Mouse (Mus musculus): ENCODE measurements around the gene Vax2. TPM values are rescaled to one million over a fixed set of nuclear protein-coding genes. Genes with fewer than 3 reads are reported as not detected.

Vax2 gene
- polyA plus RNA-seq, 1 experiment from 2014 or later, result not detected

GRCm38 (mm10) chr6:83744126-83744525 is 33.1 kb downstream of the Vax2 start:
- Histone ChIP-seq H3K27ac (ENCODE audit: low read length) (peak overlapping the region; percentile 51; the same call in 1 of the 2 replicates), H3K4me3 (ENCODE audit: low read length) (no peak overlapping the region), H3K4me2 (ENCODE audit: low read depth, low read length) (no peak overlapping the region), H3K27me3 (ENCODE audit: control insufficient read depth, insufficient read depth, low read depth, low read length) (peaks cover 4% of the 10 kb centered on the region), H3K9ac (ENCODE audit: low read length) (no peak overlapping the region), H3K36me3 (ENCODE audit: control insufficient read depth, insufficient read depth, low read length) (no peaks in the 10 kb centered on the region), H3K9me3 (ENCODE audit: control insufficient read depth, low read length) (0 out of 2 replicates have a peak, but pooled peaks cover 3% of the 10 kb centered on the region), H3K4me1 (replicated peaks; ENCODE audit: control insufficient read depth, insufficient read depth, low read length) (no peaks in the 10 kb centered on the region; the same call in 1 of the 2 replicates)
- WGBS, result 54% methylated on average over 5 of the region's 5 CpGs
- peak; percentile 47 for ATAC-seq (ENCODE audit: low read depth)

DNA sequence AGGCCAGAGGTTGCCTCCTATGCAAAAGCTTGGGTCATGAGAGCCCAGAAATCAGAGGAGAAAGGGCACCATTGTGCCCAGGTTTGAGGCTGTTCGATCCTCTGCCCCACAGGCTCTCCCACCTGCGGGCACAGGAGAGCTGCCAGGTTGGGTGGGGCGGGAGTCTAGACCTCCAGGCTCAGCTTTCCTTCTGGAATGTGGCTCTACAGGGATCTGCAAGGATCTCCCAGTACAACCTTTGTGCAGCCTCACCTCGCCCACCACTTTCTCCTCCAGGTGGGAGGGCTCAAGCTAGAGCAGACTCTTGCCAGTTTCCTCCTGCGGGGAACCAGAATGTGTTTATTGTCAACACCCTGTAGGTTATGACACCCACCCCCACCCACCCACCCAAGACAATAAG is 33.5 kb downstream of the Vax2 start:
- Histone ChIP-seq H3K36me3 (ENCODE audit: control insufficient read depth, insufficient read depth, low read length) (no peaks in the 10 kb centered on the region), H3K4me1 (replicated peaks; ENCODE audit: control insufficient read depth, insufficient read depth, low read length) (no peaks in the 10 kb centered on the region; the same call in 1 of the 2 replicates), H3K9ac (ENCODE audit: low read length) (no peak overlapping the region), H3K27ac (ENCODE audit: low read length) (peak overlapping the region; percentile 51; the same call in 1 of the 2 replicates), H3K27me3 (ENCODE audit: control insufficient read depth, insufficient read depth, low read depth, low read length) (peaks cover 4% of the 10 kb centered on the region), H3K4me2 (ENCODE audit: low read depth, low read length) (no peak overlapping the region), H3K9me3 (ENCODE audit: control insufficient read depth, low read length) (0 out of 2 replicates have a peak, but pooled peaks cover 3% of the 10 kb centered on the region), H3K4me3 (ENCODE audit: low read length) (no peak overlapping the region)
- peak; percentile 72 for ATAC-seq (ENCODE audit: low read depth)
- 35% methylated on average over 5 of the region's 5 CpGs for WGBS

DNA sequence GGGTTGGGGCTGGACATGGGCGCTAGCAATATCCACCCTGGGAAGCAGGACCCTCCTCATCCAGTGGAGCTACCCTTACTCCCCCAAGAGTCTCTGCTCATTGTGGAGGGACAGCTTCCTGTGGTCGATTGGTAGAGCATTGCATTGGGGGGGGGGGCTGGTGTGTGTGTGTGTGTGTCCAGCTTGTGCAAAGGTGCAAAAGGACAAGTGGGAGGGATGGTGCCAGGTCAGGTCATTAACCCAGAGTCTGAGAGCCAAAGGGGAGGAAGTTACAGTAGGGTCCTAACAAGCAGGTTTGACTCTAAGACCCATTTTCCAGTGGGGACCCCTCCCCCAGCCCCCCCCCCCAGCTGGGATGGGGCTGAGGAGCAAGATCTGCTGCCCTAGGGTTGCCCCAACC is 34.4 kb downstream of the Vax2 start:
- WGBS, result 50% methylated on average over 2 of the region's 2 CpGs
- Histone ChIP-seq H3K9ac (ENCODE audit: low read length) (no peak overlapping the region), H3K4me3 (ENCODE audit: low read length) (no peak overlapping the region), H3K36me3 (ENCODE audit: control insufficient read depth, insufficient read depth, low read length) (no peaks in the 10 kb centered on the region), H3K4me1 (replicated peaks; ENCODE audit: control insufficient read depth, insufficient read depth, low read length) (no peaks in the 10 kb centered on the region; the same call in 1 of the 2 replicates), H3K9me3 (ENCODE audit: control insufficient read depth, low read length) (0 out of 2 replicates have a peak, but pooled peaks cover 3% of the 10 kb centered on the region), H3K27ac (ENCODE audit: low read length) (no peak overlapping the region), H3K4me2 (ENCODE audit: low read depth, low read length) (no peak overlapping the region), H3K27me3 (ENCODE audit: control insufficient read depth, insufficient read depth, low read depth, low read length) (peaks cover 4% of the 10 kb centered on the region)
- ATAC-seq (ENCODE audit: low read depth), result no peak

- 52% methylated on average over 3 of the region's 3 CpGs for WGBS
- no peak overlapping the region for H3K4me3 ChIP-seq (ENCODE audit: low read length)
- no peaks in the 10 kb centered on the region; the same call in 1 of the 2 replicates for H3K4me1 ChIP-seq (replicated peaks; ENCODE audit: control insufficient read depth, insufficient read depth, low read length)
- no peak overlapping the region for H3K27ac ChIP-seq (ENCODE audit: low read length)
- no peak for ATAC-seq (ENCODE audit: low read depth)
- H3K4me2 ChIP-seq (ENCODE audit: low read depth, low read length), result no peak overlapping the region
- no peaks in the 10 kb centered on the region for H3K9me3 ChIP-seq (ENCODE audit: control insufficient read depth, low read length)
- H3K9ac ChIP-seq (ENCODE audit: low read length), result no peak overlapping the region
- H3K36me3 ChIP-seq (ENCODE audit: control insufficient read depth, insufficient read depth, low read length), result no peaks in the 10 kb centered on the region
- H3K27me3 ChIP-seq (ENCODE audit: control insufficient read depth, insufficient read depth, low read depth, low read length), result peaks cover 8% of the 10 kb centered on the region
Observed at GRCm38 (mm10) chr6:83749286-83749685, 38.2 kb downstream of the Vax2 start.

DNA sequence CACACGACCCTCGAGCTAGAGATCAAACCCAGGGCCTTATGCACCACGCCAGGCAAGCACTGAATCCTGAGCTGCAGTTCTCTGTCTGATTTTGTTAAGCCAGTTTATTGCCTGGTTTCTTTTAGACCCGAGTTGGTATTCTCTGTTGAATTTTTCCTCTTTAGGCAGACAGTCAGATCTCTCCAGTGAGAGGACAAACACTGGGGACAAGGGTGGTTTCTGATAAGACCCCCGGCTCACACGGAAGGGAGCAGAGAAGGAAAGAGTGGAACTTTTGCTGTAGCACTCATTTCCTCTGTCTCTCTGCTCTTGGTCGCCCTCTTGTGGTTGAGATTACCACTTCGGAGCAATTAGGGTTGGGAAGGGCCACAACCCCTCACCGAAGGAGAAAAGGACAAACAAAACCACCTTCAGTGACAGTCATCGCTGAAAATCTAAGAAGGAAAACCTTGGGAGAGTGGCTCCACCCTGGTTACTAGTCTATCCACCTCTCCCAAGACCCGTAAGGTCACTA is 39.2 kb downstream of the Vax2 start:
- 0 out of 2 replicates have a peak, but pooled peaks have one; percentile 39 for ATAC-seq (ENCODE audit: low read depth)
- Histone ChIP-seq H3K36me3 (ENCODE audit: control insufficient read depth, insufficient read depth, low read length) (no peaks in the 10 kb centered on the region), H3K27me3 (ENCODE audit: control insufficient read depth, insufficient read depth, low read depth, low read length) (peaks cover 8% of the 10 kb centered on the region), H3K9me3 (ENCODE audit: control insufficient read depth, low read length) (no peaks in the 10 kb centered on the region), H3K9ac (ENCODE audit: low read length) (0 out of 2 replicates have a peak overlapping the region, but pooled peaks have one; percentile 12), H3K4me3 (ENCODE audit: low read length) (no peak overlapping the region), H3K4me1 (replicated peaks; ENCODE audit: control insufficient read depth, insufficient read depth, low read length) (no peaks in the 10 kb centered on the region), H3K27ac (ENCODE audit: low read length) (no peak overlapping the region), H3K4me2 (ENCODE audit: low read depth, low read length) (no peak overlapping the region)
- WGBS, result 9% methylated on average over 11 of the region's 11 CpGs

DNA sequence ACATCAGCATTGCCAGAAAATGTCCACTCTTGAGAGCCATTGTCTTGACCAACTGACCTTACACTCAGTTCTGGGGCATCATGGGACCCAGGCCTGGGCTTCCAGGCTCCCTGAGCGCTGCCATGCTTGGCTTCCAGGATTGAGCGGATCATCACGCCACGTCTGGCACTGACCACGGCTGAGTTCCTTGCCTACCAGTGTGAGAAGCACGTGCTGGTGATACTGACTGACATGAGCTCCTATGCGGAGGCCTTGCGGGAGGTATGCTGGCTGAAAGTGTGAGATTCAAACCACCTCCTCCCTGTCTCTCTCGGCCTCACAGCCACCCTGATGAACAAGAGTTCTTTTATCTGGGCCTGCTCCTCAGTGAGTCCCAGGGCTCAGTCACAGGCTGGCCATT is 45.0 kb downstream of the Vax2 start:
- no peaks in the 10 kb centered on the region; the same call in 1 of the 2 replicates for H3K4me1 ChIP-seq (replicated peaks; ENCODE audit: control insufficient read depth, insufficient read depth, low read length)
- H3K9ac ChIP-seq (ENCODE audit: low read length), result no peak overlapping the region
- no peaks in the 10 kb centered on the region for H3K36me3 ChIP-seq (ENCODE audit: control insufficient read depth, insufficient read depth, low read length)
- no peak for ATAC-seq (ENCODE audit: low read depth)
- 61% methylated on average over 9 of the region's 9 CpGs for WGBS
- H3K4me3 ChIP-seq (ENCODE audit: low read length), result no peak overlapping the region
- no peak overlapping the region for H3K4me2 ChIP-seq (ENCODE audit: low read depth, low read length)
- H3K27ac ChIP-seq (ENCODE audit: low read length), result no peak overlapping the region
- no peaks in the 10 kb centered on the region for H3K9me3 ChIP-seq (ENCODE audit: control insufficient read depth, low read length)
- H3K27me3 ChIP-seq (ENCODE audit: control insufficient read depth, insufficient read depth, low read depth, low read length), result peaks cover 36% of the 10 kb centered on the region

DNA sequence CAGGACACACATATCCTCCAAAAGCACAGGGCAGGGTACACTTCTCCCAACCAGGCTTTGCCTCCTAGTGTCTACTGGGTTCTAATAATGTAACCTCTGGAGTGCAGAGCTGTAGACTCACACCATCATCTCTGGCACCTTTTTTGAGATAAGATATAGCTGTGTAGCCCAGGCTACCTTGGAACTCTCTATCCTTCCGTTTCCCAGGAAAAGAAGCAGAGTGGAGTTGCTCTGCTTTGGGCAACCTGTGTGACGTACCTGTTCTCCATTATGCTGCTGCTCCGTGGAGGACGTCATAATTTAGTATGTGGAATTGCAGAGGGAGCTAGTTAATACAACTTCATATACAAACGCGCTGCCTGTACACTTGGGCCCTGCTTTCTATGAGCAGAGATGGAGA is 51.3 kb downstream of the Vax2 start, which contains the start of gene Ankrd53:
Ankrd53 (plus strand) TSS at position 301 of the 400 bp plus-strand sequence.
- Histone ChIP-seq H3K4me2 (ENCODE audit: low read depth, low read length) (peak within 1 kb of the TSS; percentile 59), H3K9me3 (ENCODE audit: control insufficient read depth, low read length) (no peaks in the 10 kb centered on the region), H3K27ac (ENCODE audit: low read length) (no peak within 1 kb of the TSS), H3K27me3 (ENCODE audit: control insufficient read depth, insufficient read depth, low read depth, low read length) (peaks cover 43% of the 10 kb centered on the region), H3K4me3 (ENCODE audit: low read length) (peak within 1 kb of the TSS; percentile 42), H3K9ac (ENCODE audit: low read length) (peak within 1 kb of the TSS; percentile 59), H3K4me1 (replicated peaks; ENCODE audit: control insufficient read depth, insufficient read depth, low read length) (peaks cover 8% of the 10 kb centered on the region), H3K36me3 (ENCODE audit: control insufficient read depth, insufficient read depth, low read length) (no peaks in the 10 kb centered on the region)
- WGBS, result 27% methylated on average over 6 of the region's 6 CpGs
- ATAC-seq (ENCODE audit: low read depth), result no peak

GRCm38 (mm10) chr6:83762880-83763431 is 51.9 kb downstream of the Vax2 start:
- 3% methylated on average over 35 of the region's 35 CpGs for WGBS
- H3K27me3 ChIP-seq (ENCODE audit: control insufficient read depth, insufficient read depth, low read depth, low read length), result peaks cover 38% of the 10 kb centered on the region
- peak; percentile 74 for ATAC-seq (ENCODE audit: low read depth)

GRCm38 (mm10) chr6:83766982-83767381 is 55.9 kb downstream of the Vax2 start:
- Histone ChIP-seq H3K27me3 (ENCODE audit: control insufficient read depth, insufficient read depth, low read depth, low read length) (peaks cover 12% of the 10 kb centered on the region), H3K36me3 (ENCODE audit: control insufficient read depth, insufficient read depth, low read length) (peaks cover 7% of the 10 kb centered on the region; the same call in 1 of the 2 replicates), H3K9me3 (ENCODE audit: control insufficient read depth, low read length) (no peaks in the 10 kb centered on the region), H3K9ac (ENCODE audit: low read length) (no peak overlapping the region), H3K4me2 (ENCODE audit: low read depth, low read length) (no peak overlapping the region), H3K27ac (ENCODE audit: low read length) (no peak overlapping the region), H3K4me1 (replicated peaks; ENCODE audit: control insufficient read depth, insufficient read depth, low read length) (peaks cover 15% of the 10 kb centered on the region), H3K4me3 (ENCODE audit: low read length) (no peak overlapping the region)
- 77% methylated on average over 3 of the region's 3 CpGs for WGBS
- no peak for ATAC-seq (ENCODE audit: low read depth)

More at GRCm38 (mm10) chr6:83762880-83763431, 51.9 kb downstream of the Vax2 start:
- H3K9ac ChIP-seq (ENCODE audit: low read length), result peak overlapping the region; percentile 59
- H3K9me3 ChIP-seq (ENCODE audit: control insufficient read depth, low read length), result no peaks in the 10 kb centered on the region
- no peak overlapping the region for H3K27ac ChIP-seq (ENCODE audit: low read length)
- H3K4me3 ChIP-seq (ENCODE audit: low read length), result peak overlapping the region; percentile 42
- H3K4me2 ChIP-seq (ENCODE audit: low read depth, low read length), result peak overlapping the region; percentile 59
- peaks cover 8% of the 10 kb centered on the region for H3K4me1 ChIP-seq (replicated peaks; ENCODE audit: control insufficient read depth, insufficient read depth, low read length)
- no peaks in the 10 kb centered on the region for H3K36me3 ChIP-seq (ENCODE audit: control insufficient read depth, insufficient read depth, low read length)
